Mouse (Mus musculus) heart, adult 11 months (tissue): ENCODE results near the gene Limd2.
A peak's percentile ranks its signal among the peaks of the same experiment; 100 is the strongest.

Experiments used
- DNase-seq: peaks from one replicate; pipeline ENCODE4 v3.0.0; 2022

The Limd2 gene

DNA sequence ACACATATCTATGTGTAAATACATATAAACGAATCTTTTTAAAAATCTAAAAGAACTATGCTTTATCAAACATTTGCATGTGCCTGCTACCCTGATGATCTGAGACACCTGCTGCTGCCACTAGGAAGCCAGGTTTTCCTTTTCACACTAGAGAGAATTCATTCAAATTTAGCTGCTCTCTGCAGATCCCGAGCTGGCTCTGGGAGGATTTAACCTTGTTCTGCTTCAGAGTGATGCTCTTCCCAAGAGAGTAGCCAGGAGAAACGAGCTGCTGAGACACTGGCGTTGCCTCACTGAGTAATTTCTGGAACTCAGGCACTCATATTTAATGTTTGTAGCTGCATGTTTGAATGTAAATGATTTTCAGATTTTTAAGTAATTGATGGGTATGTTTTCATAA lies 35.9 kb downstream of the Limd2 start:
- peak; percentile 17 for DNase-seq

DNA sequence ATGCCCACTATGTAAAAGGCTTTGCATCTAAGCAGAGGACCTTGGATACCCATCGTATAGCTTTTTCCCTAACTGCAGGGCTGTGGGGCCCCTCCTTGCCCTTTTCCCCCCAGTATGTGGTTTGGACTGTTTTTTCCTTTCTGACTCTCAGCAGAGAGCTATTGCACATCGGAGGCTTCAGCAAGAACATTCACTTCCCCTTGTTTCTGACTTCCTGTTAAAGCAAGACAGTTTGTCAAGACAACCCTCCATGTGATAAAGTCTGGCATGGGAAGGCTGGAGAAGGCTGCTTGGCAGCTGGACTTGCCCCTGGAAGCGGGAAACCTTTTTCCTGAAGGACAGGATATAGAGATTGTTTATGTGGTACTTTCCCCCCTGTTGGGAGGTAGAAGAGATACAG lies 37.9 kb downstream of the Limd2 start:
- peak; percentile 95 for DNase-seq

DNA sequence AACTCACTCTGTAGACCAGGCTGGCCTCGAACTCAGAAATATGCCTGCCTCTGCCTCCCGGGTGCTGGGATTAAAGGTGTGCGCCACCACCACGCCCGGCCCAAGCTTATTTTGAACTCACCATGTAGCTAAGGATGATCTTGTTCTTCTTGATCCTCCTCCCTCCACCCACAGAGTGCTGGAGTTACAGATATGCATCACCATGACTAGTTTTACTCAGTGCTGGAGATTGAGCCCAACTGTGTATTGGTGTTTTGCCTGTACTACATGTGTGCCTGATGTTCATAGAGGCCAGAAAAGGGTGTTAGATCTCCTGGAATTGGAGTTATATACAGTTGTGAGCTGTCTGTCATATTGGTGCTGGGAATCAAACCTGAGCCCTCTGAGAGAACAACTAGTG lies 38.4 kb downstream of the Limd2 start:
- DNase-seq: peak; percentile 53

DNA sequence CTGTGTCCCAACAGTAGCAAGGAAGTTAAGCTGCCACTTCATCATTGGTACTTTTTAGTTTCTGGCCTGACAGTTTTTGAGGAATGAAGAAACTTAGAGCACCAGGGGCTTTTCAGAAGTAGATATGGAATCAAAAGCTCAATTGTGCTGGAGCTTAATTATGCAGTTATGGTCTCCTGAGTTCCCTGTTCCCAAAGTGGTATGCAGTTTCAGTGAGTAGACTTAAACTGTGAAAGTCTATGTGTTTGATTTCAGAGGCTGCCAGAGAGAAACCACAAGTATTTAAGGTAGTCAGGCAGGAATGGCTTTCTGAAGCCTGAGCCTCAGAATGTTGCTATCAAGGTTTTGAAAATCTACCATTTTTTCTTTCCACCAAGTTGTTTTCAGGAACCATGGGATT lies 49.0 kb downstream of the Limd2 start:
- no peak for DNase-seq
